In the genomic region with DNA sequence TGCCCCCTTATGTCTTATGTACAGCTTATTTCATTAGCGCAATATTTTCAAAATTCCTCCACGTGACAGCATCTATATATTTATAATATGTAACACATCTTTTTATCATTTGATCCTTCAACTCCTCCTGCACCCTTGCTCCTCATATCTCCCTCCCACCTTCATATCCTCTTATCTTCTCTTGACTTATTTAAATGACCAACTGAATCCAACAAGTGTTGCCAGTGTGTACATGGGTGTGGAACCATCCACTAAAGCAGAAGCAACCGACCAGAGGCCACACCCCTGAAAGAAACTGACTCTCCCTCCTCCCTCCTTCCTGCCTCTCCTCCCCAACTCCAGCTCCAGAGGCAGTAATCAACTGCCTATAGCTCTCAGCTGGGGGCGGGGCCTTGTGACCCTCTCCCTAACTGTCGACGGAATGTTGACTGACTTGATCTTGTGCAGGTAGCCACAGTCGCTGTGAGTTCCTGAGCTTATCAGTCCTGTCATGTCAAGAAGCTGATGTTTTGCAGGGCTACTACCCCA, we compare ENCODE assay signal across 13 mouse cellular contexts. TPM values are rescaled to one million over a fixed set of nuclear protein-coding genes. Genes with fewer than 3 reads are reported as not detected.
A peak's percentile ranks its signal among the peaks of the same experiment; 100 is the strongest.
DNase-seq lines count a peak whose midpoint lies in the region; ATAC-seq and TF ChIP-seq lines count a peak whose summit lies in the region.
"Had no signal": no experiment of that assay in that cellular context is flagged by ENCODE, and none has a peak within 500 bp of the region (broad histone marks: within the 10 kb centered on the region; RNA-seq: fewer than 3 reads in every experiment).

No protein-coding gene starts in this region.

- no peak for TF ChIP-seq CTCF in lung, embryonic 14.5 days (IDR thresholded peaks at IDR 0.05; ENCODE audit: low read depth)

- 27% methylated on average over 7 of the region's 7 CpGs for WGBS in lung, embryonic 14.5 days
- 39% methylated on average over 7 of the region's 7 CpGs for WGBS in stomach, embryonic 14.5 days
- whole genome bisulfite sequencing in hindbrain, embryonic 14.5 days, result 59% methylated on average over 7 of the region's 7 CpGs

- H3K36me3 ChIP-seq in lung, embryonic 14.5 days (ENCODE audit: insufficient read depth), result no peaks in the 10 kb centered on the region
- no peaks in the 10 kb centered on the region for H3K36me3 ChIP-seq in stomach, embryonic 14.5 days (ENCODE audit: control insufficient read depth, insufficient read depth, low read length)
- H3K36me3 ChIP-seq in hindbrain, embryonic 14.5 days (replicated peaks; ENCODE audit: control insufficient read depth, insufficient read depth), result no peaks in the 10 kb centered on the region
- H3K36me3 ChIP-seq: midbrain, embryonic 15.5 days had no signal

- no peak for DNase-seq in lung, embryonic 14.5 days
- no peak for DNase-seq in lung, postnatal 25 days (ENCODE audit: low spot score)
- DNase-seq in c-Kit-positive CD71-positive TER-119-positive erythroid progenitor cells, embryonic 14.5 days (ENCODE audit: low spot score), result peak; percentile 64
- DNase-seq in liver, result peak; percentile 85
- DNase-seq in hindbrain, embryonic 14.5 days (ENCODE audit: low spot score), result no peak
- DNase-seq in thymus, postnatal 0 days (ENCODE audit: low spot score), result no peak
- DNase-seq in gastrocnemius, adult 8-10 months (ENCODE audit: low spot score in 2 of 2), result no peak
- DNase-seq: adrenal gland, postnatal 36 days; cerebellum, postnatal 36 days; thymus, adult 2 months had no signal

- H3K4me3 ChIP-seq in lung, embryonic 14.5 days (ENCODE audit: low read depth, low read length), result no peak overlapping the region
- H3K4me3 ChIP-seq in stomach, embryonic 14.5 days (ENCODE audit: low read depth, low read length), result no peak overlapping the region
- no peak overlapping the region for H3K4me3 ChIP-seq in hindbrain, embryonic 14.5 days (replicated peaks; ENCODE audit: low read length)
- H3K4me3 ChIP-seq: midbrain, embryonic 15.5 days had no signal

- peak; percentile 21; the same call in 1 of the 2 replicates for ATAC-seq in lung, embryonic 14.5 days (ENCODE audit: insufficient read depth)
- ATAC-seq in stomach, embryonic 14.5 days (ENCODE audit: insufficient number of reproducible peaks, insufficient read depth, low FRiP score, low read depth), result peak; percentile 61; the same call in 1 of the 2 replicates
- no peak for ATAC-seq in hindbrain, embryonic 14.5 days (ENCODE audit: low FRiP score)
- ATAC-seq: forebrain, embryonic 16.5 days; midbrain, embryonic 15.5 days had no signal

- no peak overlapping the region for H3K4me2 ChIP-seq in lung, embryonic 14.5 days
- H3K4me2 ChIP-seq in stomach, embryonic 14.5 days (replicated peaks; ENCODE audit: low read depth, low read length), result no peak overlapping the region
- H3K4me2 ChIP-seq in hindbrain, embryonic 14.5 days (replicated peaks), result no peak overlapping the region
- H3K4me2 ChIP-seq: midbrain, embryonic 15.5 days had no signal

- no peak overlapping the region for H3K9ac ChIP-seq in lung, embryonic 14.5 days
- no peak overlapping the region for H3K9ac ChIP-seq in stomach, embryonic 14.5 days (replicated peaks; ENCODE audit: low read depth, low read length)
- H3K9ac ChIP-seq in hindbrain, embryonic 14.5 days, result no peak overlapping the region
- H3K9ac ChIP-seq: midbrain, embryonic 15.5 days had no signal

- no peaks in the 10 kb centered on the region for H3K9me3 ChIP-seq in lung, embryonic 14.5 days (ENCODE audit: low read depth, low read length)
- H3K9me3 ChIP-seq in stomach, embryonic 14.5 days (ENCODE audit: control insufficient read depth, low read depth, low read length), result no peaks in the 10 kb centered on the region
- H3K9me3 ChIP-seq in hindbrain, embryonic 14.5 days (ENCODE audit: control insufficient read depth, low read length), result no peaks in the 10 kb centered on the region
- H3K9me3 ChIP-seq: midbrain, embryonic 15.5 days had no signal

- H3K4me1 ChIP-seq in lung, embryonic 14.5 days (ENCODE audit: insufficient read depth), result no peaks in the 10 kb centered on the region
- H3K4me1 ChIP-seq in stomach, embryonic 14.5 days (ENCODE audit: control insufficient read depth, insufficient read depth, low read length), result no peaks in the 10 kb centered on the region
- no peaks in the 10 kb centered on the region for H3K4me1 ChIP-seq in hindbrain, embryonic 14.5 days (replicated peaks; ENCODE audit: control insufficient read depth, insufficient read depth, low read length)
- H3K4me1 ChIP-seq: midbrain, embryonic 15.5 days had no signal

- no peak overlapping the region for H3K27ac ChIP-seq in lung, embryonic 14.5 days (ENCODE audit: low read depth)
- no peak overlapping the region for H3K27ac ChIP-seq in stomach, embryonic 14.5 days (ENCODE audit: low read length)
- no peak overlapping the region for H3K27ac ChIP-seq in hindbrain, embryonic 14.5 days
- H3K27ac ChIP-seq: midbrain, embryonic 15.5 days had no signal

- H3K27me3 ChIP-seq in lung, embryonic 14.5 days (ENCODE audit: insufficient read depth, low read length), result peaks cover 5% of the 10 kb centered on the region; the same call in 1 of the 2 replicates
- H3K27me3 ChIP-seq in stomach, embryonic 14.5 days (ENCODE audit: control insufficient read depth, insufficient read depth, low read length), result no peaks in the 10 kb centered on the region
- H3K27me3 ChIP-seq in hindbrain, embryonic 14.5 days (ENCODE audit: control insufficient read depth, insufficient read depth, low read length), result 0 out of 2 replicates have a peak, but pooled peaks cover 8% of the 10 kb centered on the region

RNA-seq across cellular contexts. Expression of a gene that starts 6.0 kb away (rescaled TPM):
- polyA plus RNA-seq in lung, embryonic 14.5 days (2014; fragmentation: Nextera tagmentation; extraction: Ambion mirVana), result 16.4 and 17.5 TPM in 2 replicates
- 13.3 and 15.2 TPM in 2 replicates for polyA plus RNA-seq in stomach, embryonic 14.5 days (2014; fragmentation: Nextera tagmentation; extraction: Ambion mirVana)
- polyA plus RNA-seq in hindbrain, embryonic 14.5 days (2014; fragmentation: Nextera tagmentation; extraction: Ambion mirVana), result 4.5 and 4.7 TPM in 2 replicates
- polyA plus RNA-seq in thymus, postnatal 0 days (2015; fragmentation: Nextera tagmentation; extraction: Ambion mirVana), result 6.9 and 9.4 TPM in 2 replicates
- 1 to 10 TPM; 3.2 to 4.4 (median 3.4) TPM for total RNA-seq in gastrocnemius, adult 8-10 months (2022)

Comparison
In these comparisons a context has a peak if more than half of its experiments do, and no peak if none do; other contexts are left out.
1. DNase-seq: peak in c-Kit-positive CD71-positive TER-119-positive erythroid progenitor cells, embryonic 14.5 days (single experiment) and liver (single experiment); none in lung, embryonic 14.5 days (single experiment), lung, postnatal 25 days (single experiment), hindbrain, embryonic 14.5 days (single experiment), thymus, postnatal 0 days (single experiment) and gastrocnemius, adult 8-10 months (0 of 2).